Mouse (Mus musculus) gastrocnemius, adult 2 months (tissue): ENCODE data around the gene Dus1l. TPM values are rescaled to one million over a fixed set of nuclear protein-coding genes. Genes with fewer than 3 reads are reported as not detected.

Experiments
- DNase-seq: peaks from one replicate; pipeline ENCODE4 v3.0.0; 2022
- H3K27ac ChIP-seq: fragments of 200-600 bp; 2 replicates; pipeline ENCODE4 v1.8.1; 2022; ENCODE audit warnings: mild to moderate bottlenecking
- H3K4me3 ChIP-seq: fragments of 200-600 bp; 2 replicates; pipeline ENCODE4 v1.8.1; 2022; ENCODE audit warnings: mild to moderate bottlenecking, moderate library complexity
- CTCF ChIP-seq: fragments of 200-600 bp; IDR thresholded peaks from 2 replicates; pipeline ENCODE4 v1.8.1; 2022; ENCODE audit warnings: antibody characterized with exemption, mild to moderate bottlenecking, moderate library complexity
- intact Hi-C: fragments of 180-260 bp; cut with DNase I; formaldehyde crosslinking; loops from one replicate; pipeline ENCODE4 v1.15.1; 2025
- total RNA-seq, 2 experiments: library from RNA; stranded (reverse); gene quantifications; 2 replicates each; pipeline ENCODE4 v1.2.3; 2021

Dus1l gene
- total RNA-seq, 2 experiments from 2014 or later = 31.2 to 31.5 TPM

- intact Hi-C loops = no loop called here
- peak overlapping the region; percentile 85 for H3K27ac ChIP-seq
- no peak for DNase-seq
- peak overlapping the region; percentile 95 for H3K4me3 ChIP-seq
- TF ChIP-seq CTCF = no peak
Measured at GRCm38 (mm10) chr11:120824787-120825288, 28.6 kb upstream of the Dus1l start.

GRCm38 (mm10) chr11:120823956-120824786 lies 28.0 kb upstream of the Dus1l start, which contains the start of gene Fasn:
TSS of gene Fasn (minus strand) at chr11:120824547.
- DNase-seq = peak; percentile 98
- TF ChIP-seq CTCF = peak; percentile 60
- intact Hi-C loops = no loop called here
- Histone ChIP-seq H3K4me3 (peak within 1 kb of the TSS; percentile 95), H3K27ac (peak within 1 kb of the TSS; percentile 85)

- Histone ChIP-seq H3K27ac (peak overlapping the region; percentile 85), H3K4me3 (peak overlapping the region; percentile 95)
- intact Hi-C loops = no loop called here
- no peak for TF ChIP-seq CTCF
- DNase-seq = no peak
Measured at GRCm38 (mm10) chr11:120823551-120823947, 27.3 kb upstream of the Dus1l start.

GRCm38 (mm10) chr11:120822831-120823550 lies 26.8 kb upstream of the Dus1l start:
- intact Hi-C loops = no loop called here
- no peak for DNase-seq
- Histone ChIP-seq H3K27ac (peak overlapping the region; percentile 85), H3K4me3 (peak overlapping the region; percentile 95)
- TF ChIP-seq CTCF = no peak

- no peak for DNase-seq
- intact Hi-C loops = no loop called here
- H3K27ac ChIP-seq = peak overlapping the region; percentile 85; the same call in 1 of the 2 replicates
- peak overlapping the region; percentile 95 for H3K4me3 ChIP-seq
- no peak for TF ChIP-seq CTCF
Measured at GRCm38 (mm10) chr11:120822321-120822720, 26.1 kb upstream of the Dus1l start.

- Histone ChIP-seq H3K27ac (0 out of 2 replicates have a peak overlapping the region, but pooled peaks have one; percentile 16), H3K4me3 (peak overlapping the region; percentile 95; the same call in 1 of the 2 replicates)
- TF ChIP-seq CTCF = no peak
- intact Hi-C loops = no loop called here
- DNase-seq = no peak
Measured at GRCm38 (mm10) chr11:120821076-120821922, 25.1 kb upstream of the Dus1l start.

GRCm38 (mm10) chr11:120820546-120820945 lies 24.3 kb upstream of the Dus1l start:
- no peak for DNase-seq
- Histone ChIP-seq H3K27ac (no peak overlapping the region), H3K4me3 (no peak overlapping the region)
- TF ChIP-seq CTCF = no peak
- intact Hi-C loops = no loop called here

GRCm38 (mm10) chr11:120819556-120819955 lies 23.4 kb upstream of the Dus1l start:
- Histone ChIP-seq H3K27ac (no peak overlapping the region), H3K4me3 (no peak overlapping the region)
- DNase-seq = no peak
- no peak for TF ChIP-seq CTCF
- intact Hi-C loops = no loop called here

- Histone ChIP-seq H3K27ac (no peak overlapping the region), H3K4me3 (no peak overlapping the region)
- no peak for TF ChIP-seq CTCF
- DNase-seq = peak; percentile 10
- intact Hi-C loops = no loop called here
Measured at GRCm38 (mm10) chr11:120818251-120818650, 22.0 kb upstream of the Dus1l start.

GRCm38 (mm10) chr11:120817358-120817757 lies 21.2 kb upstream of the Dus1l start:
- Histone ChIP-seq H3K27ac (no peak overlapping the region), H3K4me3 (no peak overlapping the region)
- intact Hi-C loops = no loop called here
- DNase-seq = no peak
- no peak for TF ChIP-seq CTCF

- intact Hi-C loops = no loop called here
- Histone ChIP-seq H3K4me3 (no peak overlapping the region), H3K27ac (no peak overlapping the region)
- no peak for DNase-seq
- TF ChIP-seq CTCF = no peak
Measured at GRCm38 (mm10) chr11:120812068-120812467, 15.9 kb upstream of the Dus1l start.

- intact Hi-C loops = no loop called here
- Histone ChIP-seq H3K27ac (no peak overlapping the region), H3K4me3 (no peak overlapping the region)
- no peak for TF ChIP-seq CTCF
- DNase-seq = no peak
Measured at GRCm38 (mm10) chr11:120808010-120808409, 11.8 kb upstream of the Dus1l start.
